8 mouse cellular contexts compared by ENCODE assay signal in genomic region chr2:36048748-36049566, GRCm38 (mm10). TPM values are rescaled to one million over a fixed set of nuclear protein-coding genes. Genes with fewer than 3 reads are reported as not detected.
A peak's percentile ranks its signal among the peaks of the same experiment; 100 is the strongest.
DNase-seq lines count a peak whose midpoint lies in the region; ATAC-seq and TF ChIP-seq lines count a peak whose summit lies in the region.

TSS of gene Ndufa8 (minus strand) at chr2:36049406.
TSS of gene Morn5 (plus strand) at chr2:36049458.

- peak; percentile 98 for ATAC-seq in kidney, embryonic 14.5 days (ENCODE audit: low FRiP score, low TSS enrichment)
- ATAC-seq in limb, embryonic 15.5 days (ENCODE audit: insufficient number of reproducible peaks, low FRiP score, low TSS enrichment, low read depth): peak; percentile 96

- no peaks in the 10 kb centered on the region for H3K27me3 ChIP-seq in kidney, embryonic 14.5 days (ENCODE audit: control insufficient read depth, insufficient read depth, low read length)
- no peaks in the 10 kb centered on the region for H3K27me3 ChIP-seq in limb, embryonic 15.5 days

- peak; percentile 97 for DNase-seq in A20 (ENCODE audit: low read depth, low spot score)
- peak; percentile 98 to 99 for DNase-seq in heart, adult 9 months (ENCODE audit: low spot score in 2 of 2)
- peak; percentile 93 to 96 for DNase-seq in monocyte, adult 2 months (ENCODE audit: low read depth in 1 of 2, low spot score in 2 of 2)
- peak; percentile 96 for DNase-seq in spleen, postnatal 36 days (ENCODE audit: low spot score in 2 of 2)

- peaks cover 6% of the 10 kb centered on the region for H3K36me3 ChIP-seq in kidney, embryonic 14.5 days (ENCODE audit: control insufficient read depth, insufficient read depth, low read length)
- peaks cover 14% of the 10 kb centered on the region for H3K36me3 ChIP-seq in limb, embryonic 15.5 days

- under 1% methylated on average over 44 of the region's 44 CpGs for WGBS in kidney, embryonic 14.5 days
- WGBS in limb, embryonic 15.5 days: under 1% methylated on average over 44 of the region's 44 CpGs

- H3K27ac ChIP-seq in bone marrow macrophage, adult 2 months (ENCODE audit: insufficient read depth, low read depth, low read length): peak within 1 kb of the TSS; percentile 13; the same call in 1 of the 2 replicates
- H3K27ac ChIP-seq in embryonic fibroblast, embryonic 13.5 days (ENCODE audit: insufficient read depth, low read length): no peak within 1 kb of the TSS
- H3K27ac ChIP-seq in kidney, embryonic 14.5 days (ENCODE audit: low read depth, low read length): peak within 1 kb of the TSS; percentile 24; the same call in 1 of the 2 replicates
- H3K27ac ChIP-seq in limb, embryonic 15.5 days: peak within 1 kb of the TSS; percentile 58

- 0 out of 2 replicates have a peak, but pooled peaks have one; percentile 12 for TF ChIP-seq POLR2A in bone marrow macrophage, adult 2 months (IDR thresholded peaks at IDR 0.05; ENCODE audit: borderline replicate concordance, low read depth, low read length)
- TF ChIP-seq POLR2A in embryonic fibroblast, embryonic 13.5 days (IDR thresholded peaks at IDR 0.05; ENCODE audit: low read depth, low read length): peak; percentile 97

- no peak for TF ChIP-seq CTCF in bone marrow macrophage, adult 2 months (IDR thresholded peaks at IDR 0.05; ENCODE audit: low read depth, low read length)
- TF ChIP-seq CTCF in embryonic fibroblast, embryonic 13.5 days (IDR thresholded peaks at IDR 0.05; ENCODE audit: borderline replicate concordance, insufficient read depth, low read length): no peak

- peak within 1 kb of the TSS; percentile 85 for H3K9ac ChIP-seq in kidney, embryonic 14.5 days (ENCODE audit: low read depth, low read length)
- peak within 1 kb of the TSS; percentile 68 for H3K9ac ChIP-seq in limb, embryonic 15.5 days

- peak within 1 kb of the TSS; percentile 74 for H3K4me2 ChIP-seq in kidney, embryonic 14.5 days (replicated peaks; ENCODE audit: low read depth, low read length)
- peak within 1 kb of the TSS; percentile 62 for H3K4me2 ChIP-seq in limb, embryonic 15.5 days

- peaks cover 15% of the 10 kb centered on the region for H3K4me1 ChIP-seq in bone marrow macrophage, adult 2 months (ENCODE audit: control insufficient read depth, insufficient read depth, low read length)
- H3K4me1 ChIP-seq in embryonic fibroblast, embryonic 13.5 days (ENCODE audit: control insufficient read depth, insufficient read depth, low read length): peaks cover 2% of the 10 kb centered on the region; the same call in 1 of the 2 replicates
- peaks cover 8% of the 10 kb centered on the region for H3K4me1 ChIP-seq in kidney, embryonic 14.5 days (ENCODE audit: control insufficient read depth, insufficient read depth, low read length)
- peaks cover 15% of the 10 kb centered on the region for H3K4me1 ChIP-seq in limb, embryonic 15.5 days

- H3K4me3 ChIP-seq in bone marrow macrophage, adult 2 months (ENCODE audit: insufficient read depth, low read length): peak within 1 kb of the TSS; percentile 97
- peak within 1 kb of the TSS; percentile 84 for H3K4me3 ChIP-seq in embryonic fibroblast, embryonic 13.5 days (ENCODE audit: insufficient read depth, low read length)
- peak within 1 kb of the TSS; percentile 89 for H3K4me3 ChIP-seq in kidney, embryonic 14.5 days (ENCODE audit: low read length)
- H3K4me3 ChIP-seq in limb, embryonic 15.5 days: peak within 1 kb of the TSS; percentile 78

- H3K9me3 ChIP-seq in kidney, embryonic 14.5 days (ENCODE audit: control insufficient read depth, low read length): no peaks in the 10 kb centered on the region
- no peaks in the 10 kb centered on the region for H3K9me3 ChIP-seq in limb, embryonic 15.5 days

RNA-seq across cellular contexts. Expression of gene Ndufa8, which starts in this region (rescaled TPM):
- 86.4 and 92.4 TPM in 2 replicates for polyA plus RNA-seq in bone marrow macrophage, adult 2 months (2012; ENCODE audit: insufficient read depth, insufficient read length, missing spikeins)
- 99.4 and 100 TPM in 2 replicates for polyA plus RNA-seq in embryonic fibroblast, embryonic 13.5 days (2011; ENCODE audit: insufficient read length, low read depth, missing spikeins)
- polyA plus RNA-seq in kidney, embryonic 14.5 days (2014; fragmentation: Nextera tagmentation; extraction: Ambion mirVana): 238 and 244 TPM in 2 replicates
- 210 and 231 TPM in 2 replicates for polyA plus RNA-seq in limb, embryonic 15.5 days (2015; fragmentation: Nextera tagmentation; extraction: Ambion mirVana)

RNA-seq across cellular contexts. Expression of gene Morn5, which starts in this region (rescaled TPM):
- polyA plus RNA-seq in bone marrow macrophage, adult 2 months (2012; ENCODE audit: insufficient read depth, insufficient read length, missing spikeins): not detected in 2 replicates
- polyA plus RNA-seq in embryonic fibroblast, embryonic 13.5 days (2011; ENCODE audit: insufficient read length, low read depth, missing spikeins): not detected in 2 replicates
- 0.87 TPM in 1 of 2 replicates, not detected in the other for polyA plus RNA-seq in kidney, embryonic 14.5 days (2014; fragmentation: Nextera tagmentation; extraction: Ambion mirVana)
- 0.52 TPM in 1 of 2 replicates, not detected in the other for polyA plus RNA-seq in limb, embryonic 15.5 days (2015; fragmentation: Nextera tagmentation; extraction: Ambion mirVana)
